Mouse (Mus musculus): ENCODE results near the gene Bcl2l11. TPM values are rescaled to one million over a fixed set of nuclear protein-coding genes. Genes with fewer than 3 reads are reported as not detected.

Bcl2l11 gene
- polyA plus RNA-seq, 1 experiment from 2014 or later: 13.5 TPM

GRCm38 (mm10) chr2:128111537-128111936 is 14.3 kb upstream of the Bcl2l11 start:
- WGBS: 72% methylated on average over 9 of the region's 9 CpGs
- no peak overlapping the region for H3K9ac ChIP-seq
- H3K36me3 ChIP-seq: no peaks in the 10 kb centered on the region
- no peaks in the 10 kb centered on the region for H3K4me1 ChIP-seq
- no peak overlapping the region for H3K4me3 ChIP-seq
- no peak overlapping the region for H3K27ac ChIP-seq (replicated peaks)
- H3K4me2 ChIP-seq: no peak overlapping the region
- H3K27me3 ChIP-seq (replicated peaks): peaks cover 3% of the 10 kb centered on the region; the same call in 1 of the 2 replicates
- no peak for ATAC-seq (ENCODE audit: extremely low read depth, insufficient number of reproducible peaks, low FRiP score, low TSS enrichment)
- no peaks in the 10 kb centered on the region for H3K9me3 ChIP-seq

GRCm38 (mm10) chr2:128114621-128115020 is 11.2 kb upstream of the Bcl2l11 start:
- Histone ChIP-seq H3K4me1 (no peaks in the 10 kb centered on the region), H3K9ac (no peak overlapping the region), H3K4me3 (no peak overlapping the region), H3K36me3 (no peaks in the 10 kb centered on the region), H3K27me3 (replicated peaks) (no peaks in the 10 kb centered on the region; the same call in 1 of the 2 replicates), H3K9me3 (no peaks in the 10 kb centered on the region), H3K4me2 (no peak overlapping the region), H3K27ac (replicated peaks) (no peak overlapping the region)
- WGBS: 79% methylated on average over 3 of the region's 3 CpGs
- ATAC-seq (ENCODE audit: extremely low read depth, insufficient number of reproducible peaks, low FRiP score, low TSS enrichment): no peak

GRCm38 (mm10) chr2:128115579-128115978 is 10.3 kb upstream of the Bcl2l11 start:
- Histone ChIP-seq H3K27me3 (replicated peaks) (peaks cover 7% of the 10 kb centered on the region; the same call in 1 of the 2 replicates), H3K4me2 (no peak overlapping the region), H3K9me3 (no peaks in the 10 kb centered on the region), H3K4me3 (no peak overlapping the region), H3K36me3 (no peaks in the 10 kb centered on the region), H3K27ac (replicated peaks) (no peak overlapping the region), H3K9ac (no peak overlapping the region), H3K4me1 (no peaks in the 10 kb centered on the region)
- 45% methylated on average over 4 of the region's 4 CpGs for WGBS
- no peak for ATAC-seq (ENCODE audit: extremely low read depth, insufficient number of reproducible peaks, low FRiP score, low TSS enrichment)

- H3K27me3 ChIP-seq (replicated peaks): peaks cover 26% of the 10 kb centered on the region
- WGBS: 78% methylated on average over 7 of the region's 7 CpGs
- H3K9me3 ChIP-seq: no peaks in the 10 kb centered on the region
- peaks cover 1% of the 10 kb centered on the region for H3K4me1 ChIP-seq
- no peak overlapping the region for H3K27ac ChIP-seq (replicated peaks)
- ATAC-seq (ENCODE audit: extremely low read depth, insufficient number of reproducible peaks, low FRiP score, low TSS enrichment): no peak
- no peaks in the 10 kb centered on the region for H3K36me3 ChIP-seq
- no peak overlapping the region for H3K4me3 ChIP-seq
- H3K4me2 ChIP-seq: no peak overlapping the region
- no peak overlapping the region for H3K9ac ChIP-seq
Observed at GRCm38 (mm10) chr2:128117605-128118004, 8.2 kb upstream of the Bcl2l11 start.

GRCm38 (mm10) chr2:128118971-128119370 is 6.9 kb upstream of the Bcl2l11 start:
- Histone ChIP-seq H3K9ac (no peak overlapping the region), H3K4me3 (no peak overlapping the region), H3K9me3 (no peaks in the 10 kb centered on the region), H3K36me3 (no peaks in the 10 kb centered on the region), H3K27me3 (replicated peaks) (peaks cover 38% of the 10 kb centered on the region), H3K27ac (replicated peaks) (no peak overlapping the region), H3K4me1 (peaks cover 15% of the 10 kb centered on the region), H3K4me2 (no peak overlapping the region)
- ATAC-seq (ENCODE audit: extremely low read depth, insufficient number of reproducible peaks, low FRiP score, low TSS enrichment): no peak
- 84% methylated on average over 9 of the region's 9 CpGs for WGBS

GRCm38 (mm10) chr2:128122491-128122890 is 3.3 kb upstream of the Bcl2l11 start:
- Histone ChIP-seq H3K4me2 (peak overlapping the region; percentile 99), H3K4me1 (peaks cover 29% of the 10 kb centered on the region), H3K36me3 (no peaks in the 10 kb centered on the region), H3K9ac (peak overlapping the region; percentile 53), H3K27ac (replicated peaks) (no peak overlapping the region), H3K4me3 (peak overlapping the region; percentile 81), H3K9me3 (no peaks in the 10 kb centered on the region), H3K27me3 (replicated peaks) (peaks cover 46% of the 10 kb centered on the region)
- no peak for ATAC-seq (ENCODE audit: extremely low read depth, insufficient number of reproducible peaks, low FRiP score, low TSS enrichment)
- WGBS: under 1% methylated on average over 9 of the region's 9 CpGs

GRCm38 (mm10) chr2:128122891-128123771 is 2.7 kb upstream of the Bcl2l11 start:
- WGBS: 2% methylated on average over 40 of the region's 40 CpGs
- Histone ChIP-seq H3K4me1 (peaks cover 30% of the 10 kb centered on the region), H3K27ac (replicated peaks) (no peak overlapping the region), H3K36me3 (no peaks in the 10 kb centered on the region), H3K4me2 (peak overlapping the region; percentile 99), H3K9me3 (no peaks in the 10 kb centered on the region), H3K9ac (peak overlapping the region; percentile 80), H3K27me3 (replicated peaks) (peaks cover 46% of the 10 kb centered on the region), H3K4me3 (peak overlapping the region; percentile 81)
- ATAC-seq (ENCODE audit: extremely low read depth, insufficient number of reproducible peaks, low FRiP score, low TSS enrichment): no peak

- no peak for ATAC-seq (ENCODE audit: extremely low read depth, insufficient number of reproducible peaks, low FRiP score, low TSS enrichment)
- H3K9me3 ChIP-seq: no peaks in the 10 kb centered on the region
- 6% methylated on average over 23 of the region's 23 CpGs for WGBS
Observed at GRCm38 (mm10) chr2:128123921-128124683, 1.7 kb upstream of the Bcl2l11 start.

GRCm38 (mm10) chr2:128124693-128125092 is 1.1 kb upstream of the Bcl2l11 start:
- H3K9ac ChIP-seq: peak overlapping the region; percentile 80
- no peaks in the 10 kb centered on the region for H3K9me3 ChIP-seq
- ATAC-seq (ENCODE audit: extremely low read depth, insufficient number of reproducible peaks, low FRiP score, low TSS enrichment): no peak
- H3K36me3 ChIP-seq: peaks cover 11% of the 10 kb centered on the region
- peak overlapping the region; percentile 81 for H3K4me3 ChIP-seq
- peaks cover 45% of the 10 kb centered on the region for H3K27me3 ChIP-seq (replicated peaks)
- WGBS: 7% methylated on average over 15 of the region's 15 CpGs
- H3K4me1 ChIP-seq: peaks cover 45% of the 10 kb centered on the region
- H3K27ac ChIP-seq (replicated peaks): no peak overlapping the region
- peak overlapping the region; percentile 99 for H3K4me2 ChIP-seq

More at GRCm38 (mm10) chr2:128123921-128124683, 1.7 kb upstream of the Bcl2l11 start:
- H3K4me3 ChIP-seq: peak overlapping the region; percentile 81
- H3K27me3 ChIP-seq (replicated peaks): peaks cover 46% of the 10 kb centered on the region
- H3K27ac ChIP-seq (replicated peaks): no peak overlapping the region
- H3K9ac ChIP-seq: peak overlapping the region; percentile 80
- H3K4me2 ChIP-seq: peak overlapping the region; percentile 99
- peaks cover 40% of the 10 kb centered on the region for H3K4me1 ChIP-seq
- H3K36me3 ChIP-seq: peaks cover 5% of the 10 kb centered on the region

- peak overlapping the region; percentile 87 for H3K9ac ChIP-seq
- under 1% methylated on average over 35 of the region's 35 CpGs for WGBS
- ATAC-seq (ENCODE audit: extremely low read depth, insufficient number of reproducible peaks, low FRiP score, low TSS enrichment): no peak
- no peaks in the 10 kb centered on the region for H3K9me3 ChIP-seq
- H3K27ac ChIP-seq (replicated peaks): peak overlapping the region; percentile 90
- H3K27me3 ChIP-seq (replicated peaks): peaks cover 29% of the 10 kb centered on the region
- H3K36me3 ChIP-seq: peaks cover 30% of the 10 kb centered on the region
- peak overlapping the region; percentile 81 for H3K4me3 ChIP-seq
- peak overlapping the region; percentile 99 for H3K4me2 ChIP-seq
- peaks cover 51% of the 10 kb centered on the region for H3K4me1 ChIP-seq
Observed at GRCm38 (mm10) chr2:128126591-128127051, 783 bp downstream of the Bcl2l11 start.

GRCm38 (mm10) chr2:128127121-128127671 is 1.4 kb downstream of the Bcl2l11 start:
- Histone ChIP-seq H3K9ac (peak overlapping the region; percentile 87), H3K27me3 (replicated peaks) (peaks cover 23% of the 10 kb centered on the region), H3K4me3 (peak overlapping the region; percentile 81), H3K4me1 (peaks cover 51% of the 10 kb centered on the region), H3K4me2 (peak overlapping the region; percentile 99), H3K27ac (replicated peaks) (peak overlapping the region; percentile 90), H3K9me3 (no peaks in the 10 kb centered on the region), H3K36me3 (peaks cover 36% of the 10 kb centered on the region)
- peak; percentile 79 for ATAC-seq (ENCODE audit: extremely low read depth, insufficient number of reproducible peaks, low FRiP score, low TSS enrichment)
- under 1% methylated on average over 63 of the region's 67 CpGs for WGBS

Data from heart, embryonic 13.5 days (tissue).